Mouse (Mus musculus) inflammation-experienced regulatory T-cells (primary cell): ENCODE results near the gene Hbb-bh2. TPM values are rescaled to one million over a fixed set of nuclear protein-coding genes. Genes with fewer than 3 reads are reported as not detected.

Experiments used
- polyA plus RNA-seq, 2 experiments: library from polyadenylated mRNA; unstranded; fragments of 100-300 nt; shearing (Covaris generic); gene quantifications; one replicate each; pipeline ENCODE4 v1.2.1; 2017

Hbb-bh2 gene
- 1 to 10 TPM in 1 of 2 experiments, under 1 TPM in 1; 0.29 to 2.1 TPM for polyA plus RNA-seq

GRCm38 (mm10) chr7:103840268-103840667 is at the start of gene Hbb-bh2:
Gene Hbb-bh2 (minus strand): TSS chr7:103840520.

GRCm38 (mm10) chr7:103886152-103886551 is 45.8 kb upstream of the Hbb-bh2 start, which contains the start of gene Olfr66:
Gene Olfr66 (minus strand): TSS chr7:103886252.

GRCm38 (mm10) chr7:103853090-103853489 is 12.8 kb upstream of the Hbb-bh2 start, which contains the start of gene Hbb-y:
Gene Hbb-y (minus strand): TSS chr7:103853216.

DNA sequence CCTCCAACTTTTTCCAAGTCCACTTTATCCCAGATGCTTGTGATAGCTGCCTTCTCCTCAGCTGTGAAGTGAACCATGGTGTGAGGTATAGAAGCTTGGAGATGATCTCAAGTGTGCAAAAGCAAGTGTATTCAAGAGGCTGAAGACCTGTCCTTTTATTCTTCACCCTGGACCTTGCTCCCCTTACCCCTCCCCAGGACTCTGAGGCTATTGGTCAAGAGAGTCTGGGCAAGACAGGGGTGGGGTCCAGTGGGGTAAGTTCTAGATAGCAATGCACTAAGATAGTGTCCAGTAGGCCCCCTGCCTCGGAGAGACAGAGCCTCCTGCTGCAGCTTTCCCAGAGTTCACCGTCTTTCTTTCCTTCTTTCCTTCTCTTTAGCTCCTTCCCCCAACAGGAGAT is 2.7 kb upstream of the Hbb-bh2 start, which contains the start of gene Hbb-bh1:
Hbb-bh1 (minus strand) TSS at position 131 of the 400 bp plus-strand sequence.

GRCm38 (mm10) chr7:103827808-103828207 is 12.5 kb downstream of the Hbb-bh2 start, which contains the start of gene Hbb-bs:
Gene Hbb-bs (minus strand): TSS chr7:103828096.

GRCm38 (mm10) chr7:103813766-103814165 is 26.6 kb downstream of the Hbb-bh2 start, which contains the start of gene Hbb-bt:
Gene Hbb-bt (minus strand): TSS chr7:103813996.

DNA sequence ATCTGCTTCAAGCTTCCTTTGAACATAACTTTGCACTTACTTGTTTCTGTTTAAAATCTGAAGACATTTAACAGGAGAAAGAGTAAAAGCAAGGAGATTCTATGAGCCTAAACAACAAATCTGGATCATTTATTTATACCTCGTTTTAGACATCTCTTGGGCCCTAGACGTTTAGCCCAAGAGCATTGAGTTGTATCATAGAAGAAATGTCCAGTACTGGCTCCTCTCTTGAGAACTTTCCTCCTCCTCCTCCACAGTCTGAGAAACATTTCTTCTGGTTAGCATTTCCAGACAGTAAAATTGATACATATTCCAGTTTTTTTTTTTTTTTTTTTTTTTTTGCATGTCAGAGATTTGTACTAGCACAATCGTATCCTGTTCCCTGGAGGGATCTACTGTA is 48.6 kb downstream of the Hbb-bh2 start, which contains the start of gene Olfr67:
Olfr67 (minus strand) TSS at position 101 of the 400 bp plus-strand sequence.

Other genes starting within 250 kb of the Hbb-bh2 start
- gene Olfr619, start 239.9 kb downstream of the Hbb-bh2 start, polyA plus RNA-seq = under 1 TPM in 1 of 2 experiments, not detected in 1; 0.11 TPM
- under 1 TPM; 0.24 to 0.61 TPM for gene Olfr620, start 228.0 kb downstream of the Hbb-bh2 start, polyA plus RNA-seq
- not detected for gene Olfr622, start 197.8 kb downstream of the Hbb-bh2 start, polyA plus RNA-seq
- not detected for gene Olfr623, start 176.8 kb downstream of the Hbb-bh2 start, polyA plus RNA-seq
- gene Olfr624, start 169.3 kb downstream of the Hbb-bh2 start, polyA plus RNA-seq = under 1 TPM; 0.05 to 0.10 TPM
- not detected for gene Olfr625-ps1, start 157.8 kb downstream of the Hbb-bh2 start, polyA plus RNA-seq
- not detected for gene Olfr243, start 125.8 kb downstream of the Hbb-bh2 start, polyA plus RNA-seq
- gene Olfr628, start 110.1 kb downstream of the Hbb-bh2 start, polyA plus RNA-seq = not detected
- gene Olfr629, start 95.6 kb downstream of the Hbb-bh2 start, polyA plus RNA-seq = not detected
- gene Olfr630, start 83.2 kb downstream of the Hbb-bh2 start, polyA plus RNA-seq = not detected
- not detected for gene Olfr69, start 68.9 kb downstream of the Hbb-bh2 start, polyA plus RNA-seq
- gene Olfr68, start 60.8 kb downstream of the Hbb-bh2 start, polyA plus RNA-seq = not detected
- not detected for gene Olfr67, start 48.7 kb downstream of the Hbb-bh2 start, polyA plus RNA-seq
- gene Hbb-bt, start 26.5 kb downstream of the Hbb-bh2 start, polyA plus RNA-seq = 10 to 100 TPM in 1 of 2 experiments, under 1 TPM in 1; 0.96 to 10.7 TPM
- 10 to 100 TPM; 11.6 to 54.5 TPM for gene Hbb-bs, start 12.4 kb downstream of the Hbb-bh2 start, polyA plus RNA-seq
- gene Hbb-bh1, start 2.6 kb upstream of the Hbb-bh2 start, polyA plus RNA-seq = 1 to 10 TPM; 1.6 to 7.8 TPM
- gene Hbb-y, start 12.7 kb upstream of the Hbb-bh2 start, polyA plus RNA-seq = under 1 TPM in 1 of 2 experiments, not detected in 1; 0.77 TPM
- not detected for gene Olfr66, start 45.7 kb upstream of the Hbb-bh2 start, polyA plus RNA-seq
- gene Olfr64, start 54.0 kb upstream of the Hbb-bh2 start, polyA plus RNA-seq = under 1 TPM; 0.05 to 0.42 TPM
- not detected for gene Olfr65, start 63.0 kb upstream of the Hbb-bh2 start, polyA plus RNA-seq
- not detected for gene Olfr631, start 88.3 kb upstream of the Hbb-bh2 start, polyA plus RNA-seq
- gene Olfr632, start 93.8 kb upstream of the Hbb-bh2 start, polyA plus RNA-seq = not detected
- not detected for gene Olfr633, start 103.9 kb upstream of the Hbb-bh2 start, polyA plus RNA-seq
- under 1 TPM; 0.06 to 0.16 TPM for gene Olfr635, start 130.6 kb upstream of the Hbb-bh2 start, polyA plus RNA-seq
- not detected for gene Olfr638, start 158.2 kb upstream of the Hbb-bh2 start, polyA plus RNA-seq
- under 1 TPM; 0.04 to 0.12 TPM for gene Olfr639, start 176.8 kb upstream of the Hbb-bh2 start, polyA plus RNA-seq
- not detected for gene Olfr640, start 185.1 kb upstream of the Hbb-bh2 start, polyA plus RNA-seq
- not detected for gene Olfr641, start 194.9 kb upstream of the Hbb-bh2 start, polyA plus RNA-seq
- under 1 TPM in 1 of 2 experiments, not detected in 1; 0.06 TPM for gene Olfr642, start 212.1 kb upstream of the Hbb-bh2 start, polyA plus RNA-seq
- gene 4930516K23Rik, start 220.9 kb upstream of the Hbb-bh2 start, polyA plus RNA-seq = under 1 TPM; 0.05 to 0.47 TPM
- gene Olfr644, start 231.3 kb upstream of the Hbb-bh2 start, polyA plus RNA-seq = under 1 TPM in 1 of 2 experiments, not detected in 1; 0.17 TPM
- gene Olfr645, start 244.9 kb upstream of the Hbb-bh2 start, polyA plus RNA-seq = under 1 TPM in 1 of 2 experiments, not detected in 1; 0.29 TPM